Mouse (Mus musculus) bone marrow, adult 2 months (tissue): ENCODE measurements around the gene Nme3. TPM values are rescaled to one million over a fixed set of nuclear protein-coding genes. Genes with fewer than 3 reads are reported as not detected.
A peak's percentile ranks its signal among the peaks of the same experiment; 100 is the strongest.

Experiments
- H3K27ac ChIP-seq: fragments of 200-500 bp; 2 replicates; pipeline ENCODE4 v1.5.1; 2012; ENCODE audit warnings: low read depth, mild to moderate bottlenecking, control low read depth, inconsistent platforms, low read length; ENCODE audit not compliant: control insufficient read depth, poor library complexity, insufficient read depth
- H3K4me1 ChIP-seq: fragments of 200-500 bp; 2 replicates; pipeline ENCODE4 v1.6.1; 2011; ENCODE audit warnings: low read length; ENCODE audit not compliant: control insufficient read depth, insufficient read depth
- H3K4me3 ChIP-seq: fragments of 200-500 bp; replicated peaks from 2 replicates; pipeline ENCODE3; 2011; ENCODE audit warnings: mild to moderate bottlenecking, low read depth, low read length, control low read depth; ENCODE audit not compliant: control insufficient read depth
- CTCF ChIP-seq: fragments of 200-500 bp; IDR thresholded peaks from 2 replicates; pipeline ENCODE4 v1.5.1; 2011; ENCODE audit warnings: low read length, control low read depth; ENCODE audit not compliant: control insufficient read depth, insufficient read depth
- POLR2A ChIP-seq: fragments of 200-500 bp; IDR thresholded peaks from 2 replicates; pipeline ENCODE4 v1.6.1; 2011; ENCODE audit warnings: low read depth, mild to moderate bottlenecking, control low read depth, low read length, borderline replicate concordance; ENCODE audit not compliant: control insufficient read depth
- WGBS: fragments of 180-500 bp; shearing (Covaris S2); methylation state at CpG from one replicate; pipeline ENCODE4 v1.1.7; 2018; 5-methylcytosine and 5-hydroxymethylcytosine counted together
- polyA plus RNA-seq: library from polyadenylated mRNA; stranded (reverse); fragments of >200 nt; gene quantifications from 2 replicates; pipeline ENCODE4 v1.2.4, GENCODE M21; 2011; ENCODE audit warnings: low replicate concordance; ENCODE audit not compliant: missing spikeins, insufficient read depth, insufficient read length

Nme3 gene
- polyA plus RNA-seq, 1 experiment, result 64.3 TPM

DNA sequence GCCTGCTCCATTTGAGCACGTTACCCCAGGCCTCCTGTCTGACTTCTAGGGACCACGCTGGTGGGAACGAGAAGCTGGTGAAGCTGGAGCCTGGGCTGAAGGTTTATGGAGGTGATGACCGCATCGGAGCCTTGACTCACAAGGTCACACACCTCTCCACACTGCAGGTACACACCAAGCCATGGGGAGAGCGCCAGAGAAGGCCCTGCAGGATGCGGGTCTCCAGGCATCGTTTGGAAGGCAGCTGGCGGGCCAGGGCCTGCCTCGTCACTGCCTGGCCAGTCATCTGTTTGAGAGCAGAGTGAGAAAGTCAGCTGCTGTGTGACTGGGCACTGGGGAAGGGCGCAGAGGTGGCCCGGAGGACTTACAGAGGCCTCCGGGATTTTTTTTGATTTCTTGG is 39.7 kb upstream of the Nme3 start:
- Histone ChIP-seq H3K27ac (no peak overlapping the region), H3K4me3 (no peak overlapping the region), H3K4me1 (peaks cover 3% of the 10 kb centered on the region; the same call in 1 of the 2 replicates)
- WGBS, result 94% methylated on average over 13 of the region's 13 CpGs
- TF ChIP-seq CTCF (no peak), POLR2A (no peak)

DNA sequence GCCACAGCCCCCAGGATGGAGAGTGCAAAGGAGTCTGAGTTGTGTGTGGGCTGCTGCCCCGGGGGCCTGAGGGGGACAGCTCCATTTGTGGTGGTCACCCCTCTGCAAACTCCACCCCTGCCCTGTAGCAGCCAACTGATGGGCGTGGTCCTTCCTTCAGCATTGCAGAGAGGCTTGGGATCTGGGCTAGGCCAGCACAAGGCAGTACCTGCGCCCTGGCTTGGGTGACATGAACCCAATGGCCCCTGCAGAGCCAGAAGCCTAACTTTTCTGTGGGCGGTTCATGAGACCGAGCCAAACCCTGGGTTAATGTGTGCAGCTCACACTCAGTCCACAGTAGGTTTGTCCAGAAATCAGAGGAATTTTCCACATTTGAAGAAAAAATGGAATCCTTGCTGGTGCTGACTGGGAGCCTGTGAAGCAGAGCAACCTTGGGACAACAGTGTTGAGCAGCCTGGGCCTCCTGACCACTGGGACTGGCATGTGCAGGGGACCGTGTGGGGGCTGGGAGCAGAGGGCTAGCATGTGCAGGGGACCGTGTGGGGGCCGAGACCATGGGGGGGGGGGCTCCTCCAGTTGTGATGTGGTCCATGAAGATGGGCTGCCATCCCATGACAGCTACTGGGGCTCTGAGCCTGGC is 38.3 kb upstream of the Nme3 start:
- H3K27ac ChIP-seq, result peak overlapping the region; percentile 69
- H3K4me3 ChIP-seq, result no peak overlapping the region
- WGBS, result 71% methylated on average over 8 of the region's 8 CpGs
- no peak for TF ChIP-seq CTCF
- 0 out of 2 replicates have a peak, but pooled peaks have one; percentile 18 for TF ChIP-seq POLR2A
- H3K4me1 ChIP-seq, result peaks cover 3% of the 10 kb centered on the region; the same call in 1 of the 2 replicates

DNA sequence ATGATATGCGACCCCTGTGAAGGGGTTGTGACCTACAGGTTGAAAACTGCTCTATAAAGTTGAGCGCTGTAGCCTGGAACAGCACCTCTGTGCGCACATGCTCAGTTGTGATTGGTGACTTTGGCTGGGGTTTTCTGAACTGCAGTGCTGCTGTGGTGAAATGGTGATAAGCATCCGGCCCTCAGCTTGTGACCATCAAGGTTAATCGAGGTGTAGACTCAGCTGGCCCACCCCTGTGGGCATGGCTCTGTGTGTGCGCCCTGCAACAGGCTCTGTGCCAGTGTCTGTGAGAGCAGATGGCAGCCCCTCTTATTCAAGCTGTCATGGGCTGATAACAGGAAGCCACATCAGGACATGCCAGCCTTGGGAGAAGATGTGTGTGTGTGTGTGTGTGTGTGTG is 37.3 kb upstream of the Nme3 start:
- WGBS, result 63% methylated on average over 6 of the region's 6 CpGs
- TF ChIP-seq CTCF (no peak), POLR2A (peak; percentile 35; the same call in 1 of the 2 replicates)
- no peak overlapping the region for H3K4me3 ChIP-seq
- peaks cover 3% of the 10 kb centered on the region; the same call in 1 of the 2 replicates for H3K4me1 ChIP-seq
- H3K27ac ChIP-seq, result peak overlapping the region; percentile 85

DNA sequence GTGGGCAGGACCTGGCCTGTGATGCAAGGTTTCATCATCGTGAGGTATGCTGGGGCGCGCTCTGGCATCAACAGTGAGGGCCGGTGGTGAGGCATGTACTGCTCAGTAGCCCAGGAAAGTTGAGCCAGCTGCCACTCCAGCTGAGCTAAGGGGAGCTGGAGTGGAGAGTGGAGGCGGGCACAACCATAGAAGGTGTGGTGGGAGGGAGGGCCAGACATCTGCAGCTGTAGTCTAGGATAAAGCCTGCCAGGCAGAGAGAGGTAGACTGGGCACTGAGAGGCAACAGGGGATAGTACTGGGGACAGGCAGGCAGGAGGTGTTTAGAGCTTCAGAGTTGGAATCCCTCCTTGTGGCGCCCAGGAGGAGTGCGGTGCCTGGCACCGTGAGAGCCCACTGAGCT is 36.2 kb upstream of the Nme3 start:
- H3K4me3 ChIP-seq, result peak overlapping the region; percentile 16
- 63% methylated on average over 8 of the region's 8 CpGs for WGBS
- TF ChIP-seq POLR2A (peak; percentile 69), CTCF (no peak)
- peak overlapping the region; percentile 85 for H3K27ac ChIP-seq
- peaks cover 3% of the 10 kb centered on the region; the same call in 1 of the 2 replicates for H3K4me1 ChIP-seq

DNA sequence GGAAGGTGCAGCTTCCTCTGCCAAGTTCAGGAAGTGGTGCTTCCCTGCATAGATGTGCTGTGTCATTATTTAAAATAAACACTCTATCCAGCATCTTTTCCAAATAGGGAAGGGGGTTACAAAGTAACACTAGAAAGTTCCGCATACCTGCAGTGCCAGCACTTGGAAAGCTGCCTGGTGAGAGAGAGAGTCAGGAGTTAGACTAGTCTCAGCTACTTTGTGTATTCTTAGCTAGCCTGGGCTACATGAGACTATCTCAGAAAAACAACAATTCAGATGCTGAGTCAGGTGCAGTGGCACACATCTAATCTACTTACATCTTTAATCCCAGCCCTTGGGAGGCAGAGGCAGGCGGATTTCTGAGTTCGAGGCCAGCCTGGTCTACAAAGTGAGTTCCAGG is 34.5 kb upstream of the Nme3 start:
- Histone ChIP-seq H3K4me3 (no peak overlapping the region), H3K27ac (no peak overlapping the region), H3K4me1 (peaks cover 3% of the 10 kb centered on the region; the same call in 1 of the 2 replicates)
- 94% methylated on average over 3 of the region's 3 CpGs for WGBS
- TF ChIP-seq CTCF (no peak), POLR2A (no peak)

DNA sequence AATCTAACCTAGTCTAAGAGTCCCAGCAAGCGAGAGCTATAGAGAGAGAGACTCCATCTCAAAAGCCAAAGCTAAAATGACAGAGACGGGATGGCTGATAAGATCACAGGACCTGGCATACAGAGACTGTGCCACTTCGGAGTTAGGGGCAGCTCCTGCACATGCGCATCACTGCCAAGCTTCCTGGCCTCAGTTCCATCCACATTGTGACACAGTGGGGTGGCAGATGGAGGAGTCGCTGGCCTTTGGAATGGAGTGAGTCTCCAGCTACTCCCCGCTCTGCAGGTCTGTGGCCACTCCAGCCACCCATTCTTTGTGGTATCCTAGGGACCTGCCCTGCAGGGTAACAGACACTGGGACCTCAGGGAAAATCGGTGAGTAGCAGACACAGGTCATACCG is 30.5 kb upstream of the Nme3 start, which contains the start of gene Igfals:
Gene Igfals, plus strand, starts transcription at position 222 of the 400 bp plus-strand sequence.
- 95% methylated on average over 8 of the region's 8 CpGs for WGBS
- Histone ChIP-seq H3K4me1 (no peaks in the 10 kb centered on the region), H3K27ac (no peak within 1 kb of the TSS), H3K4me3 (no peak within 1 kb of the TSS)
- TF ChIP-seq POLR2A (no peak), CTCF (no peak)

DNA sequence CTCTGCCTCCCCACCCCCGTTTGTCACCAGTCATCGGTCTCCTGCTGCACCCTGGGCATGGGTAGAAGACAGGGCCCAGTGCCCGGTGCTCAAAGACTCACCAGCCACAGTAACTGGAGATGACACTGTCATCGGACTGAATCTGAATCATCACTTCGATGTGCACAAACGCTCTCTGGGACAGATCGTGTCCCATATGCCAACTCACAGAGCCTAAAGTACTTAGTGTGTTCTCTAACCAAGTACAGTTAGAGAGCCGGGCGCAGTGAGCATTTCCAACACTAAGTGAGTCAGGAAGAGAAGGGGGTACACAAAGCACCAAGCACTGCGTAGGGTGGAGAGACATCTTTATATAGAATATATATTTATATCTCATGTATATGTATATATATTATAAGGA is 28.4 kb upstream of the Nme3 start:
- H3K27ac ChIP-seq, result no peak overlapping the region
- 95% methylated on average over 10 of the region's 10 CpGs for WGBS
- no peaks in the 10 kb centered on the region for H3K4me1 ChIP-seq
- TF ChIP-seq POLR2A (no peak), CTCF (no peak)
- H3K4me3 ChIP-seq, result no peak overlapping the region

DNA sequence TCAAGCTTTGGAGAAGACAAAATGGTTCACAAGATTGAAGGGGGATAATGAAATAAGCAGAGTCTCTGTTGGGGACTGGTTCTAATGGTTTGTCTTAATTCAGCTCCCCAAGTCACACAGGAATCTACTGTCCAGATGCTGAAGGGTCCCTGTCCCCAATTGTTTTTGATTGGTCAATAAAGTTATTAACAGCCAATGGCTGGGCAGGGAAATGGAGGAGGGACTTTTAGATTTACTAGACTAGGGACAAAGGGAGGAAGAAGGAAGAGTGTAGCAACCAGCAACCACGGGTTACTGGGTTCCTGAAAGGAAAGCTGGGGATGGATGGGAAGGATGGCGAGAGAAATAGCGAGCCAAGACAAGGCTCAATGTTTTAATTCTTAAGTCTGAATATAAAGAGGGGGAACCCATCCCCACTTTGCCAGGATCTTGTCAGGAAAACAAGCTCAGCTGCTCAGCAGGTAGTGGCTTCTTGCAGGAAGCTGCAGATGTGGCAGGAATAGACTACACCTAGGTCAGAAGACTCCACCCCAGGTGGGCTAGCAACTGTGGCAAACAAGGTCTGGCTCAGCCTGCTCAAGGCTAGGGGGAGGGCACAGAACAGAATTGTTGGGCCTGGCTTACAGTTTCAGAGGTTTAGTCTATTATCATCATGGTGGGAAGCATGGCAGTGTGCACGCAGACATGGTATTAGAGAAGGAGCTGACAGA is 22.4 kb upstream of the Nme3 start:
- TF ChIP-seq CTCF (no peak), POLR2A (no peak)
- H3K27ac ChIP-seq, result no peak overlapping the region
- WGBS, result 53% methylated on average over 4 of the region's 4 CpGs

DNA sequence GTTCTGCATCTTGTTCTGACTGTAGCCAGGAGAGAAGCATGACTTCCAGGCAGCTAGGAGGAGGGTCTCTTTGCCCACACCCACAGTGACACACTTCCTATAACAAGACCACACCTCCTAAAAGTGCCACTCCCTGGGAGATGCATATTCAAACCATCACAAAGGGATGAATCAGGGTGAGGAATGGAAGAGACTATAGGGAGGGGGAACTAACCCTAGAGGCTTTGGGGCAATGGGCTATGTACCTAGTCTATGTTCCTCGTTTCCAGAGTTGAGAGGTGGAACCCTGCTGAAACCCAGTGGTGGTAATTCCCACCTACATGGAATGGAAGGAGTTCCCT is 21.9 kb upstream of the Nme3 start:
- no peak overlapping the region for H3K4me3 ChIP-seq
- TF ChIP-seq CTCF (no peak), POLR2A (no peak)
- no peak overlapping the region for H3K27ac ChIP-seq
- 33% methylated on average over 1 of the region's 1 CpGs for WGBS
- no peaks in the 10 kb centered on the region for H3K4me1 ChIP-seq

More for the DNA sequence above, 22.4 kb upstream of the Nme3 start:
- Histone ChIP-seq H3K4me3 (no peak overlapping the region), H3K4me1 (no peaks in the 10 kb centered on the region)
